Mouse (Mus musculus) v-Abl transformed pro-B cells (cell line): Measurements from ENCODE around the gene Ccser1.

ENCODE experiments used
- in situ Hi-C, 2 experiments: fragments of 400-800 bp; cut with MboI; formaldehyde crosslinking; loops; one replicate each; pipeline ENCODE4 v1.15.1; 2025; ENCODE audit not compliant: unreplicated experiment in 2 of 2

The Ccser1 gene

GRCm38 (mm10) chr6:61614920-61615319 is 434.8 kb downstream of the Ccser1 start:
- in situ Hi-C loops: no loop called here

- in situ Hi-C loops: no loop called here
Measured at GRCm38 (mm10) chr6:61621707-61622106, 441.6 kb downstream of the Ccser1 start.

- in situ Hi-C loops: no loop called here
Measured at GRCm38 (mm10) chr6:61661414-61661813, 481.3 kb downstream of the Ccser1 start.

DNA sequence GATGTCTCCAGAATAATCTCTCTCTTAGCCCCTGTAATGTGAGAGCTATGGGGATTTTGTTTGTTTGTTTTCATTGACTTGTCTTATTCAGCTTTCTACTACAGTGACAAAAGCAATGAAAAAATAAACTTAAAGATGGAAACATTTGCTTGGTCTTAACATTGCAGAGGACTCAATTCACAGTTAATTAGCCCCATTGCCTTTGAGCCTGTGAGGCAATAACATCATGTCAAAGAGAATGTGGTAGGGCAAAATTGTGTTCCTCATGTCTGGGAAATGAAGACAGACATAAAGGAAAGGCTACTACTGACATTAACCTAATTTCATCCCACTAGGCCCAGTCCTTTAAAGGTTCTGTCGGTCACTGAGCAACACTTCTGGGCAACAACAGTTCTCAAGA is 484.4 kb downstream of the Ccser1 start:
- in situ Hi-C loops: no loop called here

GRCm38 (mm10) chr6:61687002-61687401 is 506.9 kb downstream of the Ccser1 start:
- in situ Hi-C loops: no loop called here

GRCm38 (mm10) chr6:61703003-61703402 is 522.9 kb downstream of the Ccser1 start:
- in situ Hi-C loops: no loop called here

- in situ Hi-C loops: no loop called here
Measured at GRCm38 (mm10) chr6:61721220-61721619, 541.1 kb downstream of the Ccser1 start.

GRCm38 (mm10) chr6:61729065-61729464 is 548.9 kb downstream of the Ccser1 start:
- in situ Hi-C loops: no loop called here

DNA sequence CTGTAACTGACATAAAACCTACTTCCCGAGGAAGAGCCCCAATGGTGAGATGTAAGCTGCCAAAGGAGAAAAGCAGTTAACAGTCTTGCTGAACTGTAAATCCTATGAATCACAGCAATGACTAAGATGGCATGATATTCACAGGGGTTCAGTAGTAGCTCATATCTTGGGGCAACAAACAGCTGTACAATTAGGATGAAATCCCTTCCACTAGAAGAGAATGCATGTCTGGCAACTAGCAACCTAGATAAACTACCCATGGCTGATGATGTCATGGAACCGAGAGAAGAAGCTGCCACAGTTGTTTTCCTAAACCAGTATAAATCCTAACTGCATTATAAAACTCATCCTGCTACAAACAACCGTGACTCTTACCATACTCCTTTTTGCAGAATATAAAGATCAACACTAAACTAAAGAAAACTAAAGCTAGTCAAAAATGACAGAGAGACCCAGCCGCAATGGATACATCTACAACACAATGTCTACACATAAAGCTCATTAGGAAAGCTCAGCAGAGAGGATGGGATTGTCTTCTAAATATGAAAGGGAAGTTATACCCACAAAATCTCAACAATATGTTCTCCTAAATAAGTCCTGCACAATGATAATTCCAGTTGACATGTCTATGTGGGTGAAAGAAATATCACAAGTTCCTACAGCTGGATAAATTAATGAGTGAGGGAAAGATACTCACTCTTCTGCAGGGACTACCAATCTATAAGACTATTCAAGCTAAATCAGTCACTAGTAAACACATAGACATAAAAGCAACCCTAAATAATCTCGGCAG is 550.2 kb downstream of the Ccser1 start:
- in situ Hi-C loops: no loop called here

- in situ Hi-C loops: no loop called here
Measured at GRCm38 (mm10) chr6:61746346-61746745, 566.2 kb downstream of the Ccser1 start.

GRCm38 (mm10) chr6:61762135-61762534 is 582.0 kb downstream of the Ccser1 start:
- in situ Hi-C loops: no loop called here

DNA sequence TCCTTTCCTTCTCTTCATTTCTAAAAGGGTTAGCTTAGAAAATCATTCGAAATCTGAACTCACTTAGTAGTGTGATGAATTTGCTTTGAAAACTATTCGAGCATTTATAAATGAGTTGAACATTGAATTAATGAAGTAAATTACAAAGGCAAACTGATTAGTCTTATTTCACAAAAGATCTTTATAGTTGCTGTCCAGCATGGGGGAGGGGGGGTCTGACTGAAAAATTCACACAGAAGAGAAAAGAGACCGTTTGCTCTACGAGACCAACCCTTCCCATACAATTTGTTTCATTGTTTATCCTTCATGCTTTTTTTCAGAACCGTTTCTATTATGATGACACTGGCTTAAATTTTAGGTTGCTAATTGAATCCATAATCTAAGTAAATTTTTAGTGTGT is 583.3 kb downstream of the Ccser1 start:
- in situ Hi-C loops: no loop called here

- in situ Hi-C loops: no loop called here
Measured at GRCm38 (mm10) chr6:61765801-61766200, 585.7 kb downstream of the Ccser1 start.

DNA sequence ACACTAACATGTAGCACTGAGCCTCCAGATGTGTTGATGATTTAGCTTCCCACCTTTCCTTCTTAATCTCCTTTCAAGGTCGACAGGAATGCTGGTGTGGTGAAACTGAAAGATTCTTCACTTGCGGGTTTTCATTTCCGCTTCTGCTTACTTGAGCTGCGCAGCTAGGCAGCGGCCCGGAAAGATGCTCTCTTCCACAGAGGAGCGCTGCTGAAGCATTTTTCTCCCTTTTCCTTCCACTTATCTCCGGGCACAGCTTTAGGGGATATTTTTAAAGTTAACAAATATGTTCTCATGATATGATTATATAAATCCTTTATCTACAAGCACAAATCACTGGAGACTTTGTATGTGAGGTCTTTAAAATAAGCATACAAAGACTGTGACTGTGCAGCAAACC is 587.0 kb downstream of the Ccser1 start:
- in situ Hi-C loops: no loop called here

DNA sequence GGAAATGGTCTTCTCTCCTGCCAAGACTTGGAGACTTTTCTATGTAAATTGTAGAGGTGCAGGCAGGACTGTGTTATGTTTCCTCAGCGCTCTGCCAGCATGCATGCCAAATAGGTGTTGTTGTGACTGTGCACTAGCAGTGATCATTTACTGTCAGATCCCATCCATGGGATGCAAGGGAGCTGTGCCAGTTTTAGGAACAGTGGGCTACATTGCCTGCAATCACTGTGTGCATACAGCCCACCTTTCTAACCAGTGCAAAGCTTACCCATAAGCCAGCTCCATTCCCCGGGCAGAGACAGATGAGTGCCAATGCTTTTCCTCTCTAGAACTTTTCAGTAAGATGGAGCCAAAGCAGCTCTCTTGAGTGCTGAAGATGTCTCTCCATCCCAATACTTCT is 606.6 kb downstream of the Ccser1 start:
- in situ Hi-C loops: no loop called here

GRCm38 (mm10) chr6:61800889-61801288 is 620.8 kb downstream of the Ccser1 start:
- in situ Hi-C loops: no loop called here

GRCm38 (mm10) chr6:61805481-61805880 is 625.4 kb downstream of the Ccser1 start:
- in situ Hi-C loops: no loop called here

DNA sequence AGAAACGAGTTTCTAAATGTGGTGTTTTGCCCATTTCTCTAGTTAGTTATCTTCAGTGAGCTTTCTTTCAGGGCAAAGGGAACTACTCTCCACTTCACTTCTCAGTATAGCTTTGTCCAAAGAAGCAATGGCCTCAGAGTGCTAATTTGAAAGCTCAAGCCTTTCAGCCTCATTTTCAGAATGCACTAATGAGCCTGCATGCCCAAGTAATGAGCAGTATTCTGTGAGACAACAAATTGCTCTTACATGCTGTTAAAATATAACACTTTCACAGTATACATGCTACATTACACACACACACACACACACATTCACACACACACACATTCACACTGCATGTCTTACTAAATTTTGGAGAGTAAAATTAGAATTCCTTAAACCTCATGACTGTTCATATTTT is 637.6 kb downstream of the Ccser1 start:
- in situ Hi-C loops: no loop called here

DNA sequence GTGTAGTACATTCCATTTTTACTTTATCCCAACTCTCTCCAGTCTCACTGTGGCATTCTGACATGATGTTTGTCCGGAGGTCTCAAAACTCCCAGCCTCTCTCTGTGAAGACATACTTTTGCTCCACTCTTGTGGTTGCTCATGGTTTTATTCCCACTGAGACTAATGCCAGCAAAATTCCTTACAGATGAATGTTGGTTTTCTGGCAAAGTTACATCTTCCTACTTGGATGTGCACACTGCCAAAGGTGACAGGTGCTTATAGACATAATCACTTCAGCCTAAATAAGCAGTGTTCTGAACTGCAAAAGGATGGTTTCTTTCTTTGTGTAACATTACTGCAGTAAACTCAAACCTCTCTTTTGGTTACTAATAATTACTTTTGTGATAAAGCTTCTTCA is 696.2 kb downstream of the Ccser1 start:
- in situ Hi-C loops: no loop called here

- in situ Hi-C loops: no loop called here
Measured at GRCm38 (mm10) chr6:61898238-61898637, 718.1 kb downstream of the Ccser1 start.

- in situ Hi-C loops: no loop called here
Measured at GRCm38 (mm10) chr6:61902715-61903114, 722.6 kb downstream of the Ccser1 start.

GRCm38 (mm10) chr6:61912896-61913295 is 732.8 kb downstream of the Ccser1 start:
- in situ Hi-C loops: no loop called here

DNA sequence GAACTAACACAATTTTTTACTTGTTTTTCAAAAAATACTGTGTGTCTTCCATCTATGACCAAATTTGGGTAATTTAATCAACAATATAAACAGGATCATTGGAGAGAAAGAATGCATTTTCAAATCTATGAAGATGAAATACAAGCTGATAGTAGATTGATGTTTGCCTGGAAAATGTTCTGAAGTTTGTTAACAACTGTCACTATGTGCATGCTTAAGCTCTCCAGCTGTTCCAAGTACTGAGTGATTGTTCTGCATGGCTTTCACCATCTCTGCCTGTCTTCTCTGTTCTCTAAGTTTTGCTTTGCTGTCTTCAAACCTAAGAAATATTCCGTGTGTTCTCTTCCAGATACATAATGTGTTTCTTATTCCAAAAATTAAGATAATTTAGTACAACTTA is 751.5 kb downstream of the Ccser1 start:
- in situ Hi-C loops: no loop called here
